Mouse (Mus musculus): ENCODE data around the gene Lrrc8c.

Gene Lrrc8c

DNA sequence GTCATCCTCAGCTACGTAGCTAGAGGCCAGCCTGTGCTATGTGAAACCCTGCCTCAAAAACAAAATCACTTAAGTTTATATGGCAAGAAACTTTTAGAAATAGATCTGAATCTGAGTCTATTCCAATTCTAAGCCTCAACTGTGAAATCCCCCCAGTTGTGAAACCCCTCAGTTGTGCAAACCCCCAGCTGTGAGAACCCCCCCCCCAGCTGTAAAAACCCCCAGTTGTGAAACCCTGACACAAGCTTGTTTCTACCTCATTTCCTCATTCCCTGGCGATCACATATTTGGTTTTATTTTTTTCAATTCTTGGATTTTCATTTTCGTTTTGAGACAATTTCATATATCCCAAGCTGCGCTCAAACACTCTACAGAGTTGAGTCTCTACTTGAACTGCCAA lies 39.3 kb downstream of the Lrrc8c start:
- DNase-seq: no peak

DNA sequence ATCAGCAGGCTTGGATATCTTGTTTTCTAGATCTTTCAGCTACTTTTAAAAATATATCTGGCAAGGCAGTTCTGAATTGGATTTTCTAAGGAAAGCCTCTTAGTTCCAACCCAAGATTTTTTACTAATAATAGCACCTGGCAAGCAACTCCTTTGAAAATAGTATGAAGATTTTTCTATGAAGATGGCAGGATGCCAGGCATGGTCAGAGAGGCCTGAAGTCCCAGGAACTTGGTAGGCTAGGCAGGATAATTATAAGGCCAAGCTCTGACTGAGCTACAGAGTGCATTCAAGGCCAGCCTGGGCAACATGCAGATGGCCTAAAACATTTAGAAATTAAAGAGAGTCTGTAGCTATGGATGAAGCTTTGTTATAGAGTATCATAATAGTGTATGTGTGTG lies 42.7 kb downstream of the Lrrc8c start:
- no peak for DNase-seq

GRCm38 (mm10) chr5:105564761-105565160 lies 45.6 kb downstream of the Lrrc8c start:
- DNase-seq: no peak

DNA sequence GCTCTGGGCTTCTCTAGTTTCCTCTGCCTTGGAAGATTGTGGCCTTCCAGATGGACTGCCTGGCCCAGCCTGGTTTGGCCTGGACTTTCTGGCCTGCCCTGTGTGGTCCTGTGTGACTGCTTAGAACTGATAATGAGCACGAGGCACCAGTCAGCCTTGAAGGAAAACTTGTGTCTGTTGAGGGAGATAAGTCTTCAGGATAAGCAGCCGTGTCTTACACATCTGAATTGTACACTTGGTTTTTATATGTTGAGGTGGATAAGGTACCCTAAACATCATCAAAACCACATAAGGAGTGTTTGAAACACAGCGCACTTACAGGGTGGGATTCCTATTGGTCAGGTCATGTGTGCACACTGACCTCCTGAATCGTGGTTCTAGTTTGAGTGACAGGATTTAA lies 46.6 kb downstream of the Lrrc8c start:
- no peak for DNase-seq

DNA sequence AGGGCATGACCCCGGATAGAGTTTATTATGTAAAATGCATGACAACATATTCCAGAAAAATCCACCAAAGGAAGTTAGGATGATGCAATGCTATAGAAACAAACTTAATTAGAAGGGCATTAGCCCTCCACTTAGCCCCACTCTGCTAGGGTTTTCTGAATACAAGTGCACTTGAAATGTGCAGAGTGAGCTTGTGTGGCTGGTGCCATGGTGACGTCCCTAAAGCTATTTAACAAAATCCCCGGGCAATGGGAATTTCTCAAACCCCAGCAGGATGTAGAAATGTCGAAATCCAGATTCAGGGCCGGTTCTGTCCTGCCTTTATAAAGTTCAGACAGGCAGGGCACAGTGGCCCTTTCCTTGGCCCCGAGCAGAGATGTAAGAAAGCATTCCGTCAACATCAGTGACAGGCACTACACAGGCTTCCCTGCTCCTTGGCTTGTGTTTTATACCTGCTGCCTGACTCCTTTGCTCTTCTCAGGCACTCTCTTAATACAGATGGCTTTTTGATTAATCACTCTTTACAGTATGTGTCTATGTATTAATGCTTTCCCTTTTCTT lies 47.7 kb downstream of the Lrrc8c start:
- no peak for DNase-seq

DNA sequence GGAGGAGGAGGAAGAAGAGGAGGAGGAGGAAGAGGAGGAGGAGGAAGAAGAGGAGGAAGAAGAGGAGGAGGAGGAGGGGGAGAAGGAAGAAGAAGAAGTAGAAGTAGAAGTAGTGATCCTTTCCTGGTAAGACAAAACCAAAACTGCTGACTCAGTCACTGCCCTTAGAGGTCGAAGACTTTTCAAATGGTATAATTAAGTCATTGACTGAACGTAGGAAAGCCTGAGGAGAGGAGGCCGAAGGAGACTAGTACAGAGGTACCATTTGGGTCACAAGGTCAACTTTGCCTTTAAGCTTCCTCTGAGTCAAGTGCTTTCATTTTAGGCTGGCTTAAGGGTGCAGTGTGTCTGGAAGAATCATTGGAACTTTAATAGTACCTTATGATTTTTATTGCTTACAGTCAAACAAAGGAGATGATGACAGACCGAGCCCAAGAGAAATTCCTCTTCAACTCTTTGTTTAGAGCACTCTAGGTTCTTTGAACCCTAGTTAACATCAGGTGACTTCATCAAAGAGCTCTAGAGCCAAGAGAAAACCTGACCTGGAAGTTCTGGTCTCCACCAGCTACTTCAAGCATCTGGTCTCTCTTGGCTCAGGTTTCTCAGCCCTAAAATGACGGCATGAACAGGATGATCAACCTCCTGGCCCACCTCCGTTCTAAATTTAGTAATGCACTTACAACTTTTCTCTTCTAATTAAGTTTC lies 49.0 kb downstream of the Lrrc8c start:
- no peak for DNase-seq

GRCm38 (mm10) chr5:105569168-105569567 lies 50.0 kb downstream of the Lrrc8c start:
- no peak for DNase-seq

DNA sequence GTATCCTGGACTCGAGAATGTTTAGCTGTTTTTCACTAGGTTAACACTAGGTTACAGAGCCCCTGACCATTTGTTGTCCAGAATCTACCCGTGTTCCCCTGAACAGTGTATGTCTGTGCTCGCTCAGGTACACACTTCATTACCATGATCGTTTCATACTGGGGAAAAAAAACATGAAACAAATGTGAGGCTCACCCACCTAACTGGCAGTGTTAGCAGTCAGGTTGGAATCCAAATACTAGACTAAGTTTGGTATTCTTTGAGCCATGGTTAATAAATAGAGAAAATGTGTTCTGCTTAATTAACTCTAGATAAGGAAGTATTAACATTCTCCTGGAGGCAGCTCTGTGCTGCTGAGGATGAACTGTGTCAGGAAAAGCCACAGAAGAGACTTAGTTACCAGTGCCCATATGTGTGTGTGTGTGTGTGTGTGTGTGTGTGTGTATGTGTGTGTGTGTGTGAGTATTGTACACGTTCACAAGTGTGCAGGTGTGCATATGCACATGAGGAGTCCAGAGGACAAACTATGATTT lies 53.0 kb downstream of the Lrrc8c start:
- no peak for DNase-seq

DNA sequence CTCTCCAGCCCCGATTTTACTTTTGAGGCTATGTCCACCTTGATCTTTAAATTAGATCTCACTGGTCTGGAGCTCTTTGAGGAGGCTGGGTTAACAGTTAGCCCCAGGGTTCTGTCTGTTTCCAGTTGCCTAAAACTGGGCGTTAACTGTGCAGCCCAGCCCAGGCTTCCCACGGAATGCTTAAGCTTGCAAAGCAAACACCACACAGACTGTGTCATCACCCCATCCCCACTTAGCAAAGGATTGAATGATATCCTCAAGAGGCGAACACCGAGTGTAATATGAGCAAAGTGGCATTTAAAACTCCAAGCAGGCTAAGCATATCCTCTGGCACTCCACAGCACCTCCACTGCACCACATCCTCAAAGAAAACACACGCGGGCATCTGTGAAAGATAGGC lies 53.7 kb downstream of the Lrrc8c start:
- no peak for DNase-seq

DNA sequence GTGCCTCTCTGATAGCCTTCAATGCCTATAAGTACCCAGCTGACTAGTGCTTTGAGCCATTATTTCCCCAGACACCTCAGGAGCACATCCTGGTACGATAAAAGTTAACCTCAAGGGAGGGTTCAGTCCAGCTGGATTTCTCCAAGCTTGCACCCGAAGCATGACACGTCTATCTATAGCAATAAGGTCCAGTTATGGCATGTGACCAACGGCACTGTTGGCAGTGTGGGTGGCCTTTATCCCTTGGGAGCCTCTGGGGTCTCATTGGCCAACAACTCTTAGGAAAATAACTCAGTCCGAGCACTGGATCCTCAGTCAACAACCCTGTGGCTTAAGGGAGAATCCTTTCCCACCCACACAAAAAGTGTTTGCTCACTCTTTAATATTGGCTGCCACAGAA lies 55.6 kb downstream of the Lrrc8c start:
- DNase-seq: no peak

DNA sequence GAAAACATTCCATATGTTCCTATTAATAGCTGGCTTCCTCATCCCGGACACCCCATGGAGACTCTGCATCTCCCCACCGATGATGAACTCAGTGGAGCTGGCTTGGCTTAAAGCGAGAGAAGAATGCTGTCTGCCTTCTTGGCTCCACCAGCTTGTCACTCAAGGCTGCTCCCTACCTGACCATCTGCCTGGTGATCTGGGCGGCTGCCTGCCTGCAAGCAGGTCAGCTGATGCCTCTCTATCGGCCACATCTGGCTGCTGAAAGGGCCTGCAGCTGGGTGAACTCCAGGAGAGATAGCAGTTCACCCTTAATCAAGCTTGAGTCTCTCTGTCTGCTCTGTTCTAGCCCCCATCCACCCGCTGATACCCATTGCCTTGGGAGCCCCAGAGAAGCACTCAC lies 56.7 kb downstream of the Lrrc8c start:
- no peak for DNase-seq

- no peak for DNase-seq
Observed at GRCm38 (mm10) chr5:105580909-105581308, 61.7 kb downstream of the Lrrc8c start.

- DNase-seq: peak; percentile 24
Observed at GRCm38 (mm10) chr5:105585929-105586328, 66.7 kb downstream of the Lrrc8c start.

DNA sequence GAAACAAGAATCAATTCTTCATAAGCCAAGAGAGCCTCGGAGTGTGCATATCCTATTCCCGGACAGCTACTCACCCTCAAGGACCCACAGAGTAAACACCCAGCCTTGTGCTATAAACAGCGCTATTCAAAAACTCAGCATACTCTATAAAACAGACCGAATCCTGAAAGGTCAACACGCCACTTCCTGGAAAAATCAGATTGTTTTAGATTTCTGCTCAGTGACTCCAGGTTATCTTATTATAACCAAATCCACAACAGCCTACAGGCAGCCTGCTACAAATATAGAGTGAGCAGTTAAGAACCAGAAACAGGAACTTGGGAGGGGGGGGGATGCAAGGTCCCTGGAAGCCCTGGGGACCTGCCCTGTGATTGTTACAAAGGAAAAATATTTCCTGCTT lies 67.5 kb downstream of the Lrrc8c start:
- no peak for DNase-seq

DNA sequence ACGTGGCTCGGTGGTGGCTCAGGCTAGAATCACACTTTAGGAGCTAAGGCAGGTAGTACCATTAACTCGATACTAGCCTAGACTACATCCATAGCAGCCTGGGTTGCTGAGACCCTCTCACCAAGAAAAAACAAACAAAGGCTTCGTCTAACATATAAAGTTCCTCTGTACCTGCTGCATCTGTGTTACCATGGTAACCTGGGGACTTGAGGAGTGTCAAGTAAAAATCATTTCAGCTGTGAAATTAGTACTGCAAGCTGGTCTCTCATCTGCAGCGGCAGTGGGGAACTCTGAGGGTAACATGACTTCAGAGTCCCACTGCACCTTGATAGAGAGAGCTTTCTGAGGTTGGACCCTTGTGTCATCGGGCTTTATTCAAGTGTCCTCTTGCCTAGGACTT lies 68.3 kb downstream of the Lrrc8c start:
- no peak for DNase-seq

- DNase-seq: no peak
Observed at GRCm38 (mm10) chr5:105588683-105589082, 69.5 kb downstream of the Lrrc8c start.

GRCm38 (mm10) chr5:105589119-105589518 lies 69.9 kb downstream of the Lrrc8c start:
- no peak for DNase-seq

- DNase-seq: no peak
Observed at GRCm38 (mm10) chr5:105592396-105592795, 73.2 kb downstream of the Lrrc8c start.

GRCm38 (mm10) chr5:105593630-105594029 lies 74.4 kb downstream of the Lrrc8c start:
- DNase-seq: no peak

DNA sequence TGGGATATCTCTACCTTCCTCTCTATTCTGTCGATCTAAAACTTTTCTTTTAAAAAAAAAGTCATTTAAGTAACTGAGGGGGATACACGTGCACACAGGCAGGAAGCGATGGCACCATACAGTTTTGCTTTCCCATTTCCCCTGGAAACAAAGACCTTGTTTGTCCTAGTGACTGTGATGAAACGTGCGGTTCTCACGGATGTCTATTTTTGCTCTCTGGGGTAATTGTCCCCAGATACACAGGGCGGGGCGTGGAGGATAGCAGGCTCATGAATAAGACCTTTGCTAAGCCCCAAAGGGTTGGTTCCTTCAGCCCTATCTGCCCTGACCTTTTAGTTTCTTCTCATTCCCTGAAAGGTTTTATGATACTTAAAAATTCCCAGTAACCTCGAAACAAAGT lies 79.7 kb downstream of the Lrrc8c start:
- no peak for DNase-seq

DNA sequence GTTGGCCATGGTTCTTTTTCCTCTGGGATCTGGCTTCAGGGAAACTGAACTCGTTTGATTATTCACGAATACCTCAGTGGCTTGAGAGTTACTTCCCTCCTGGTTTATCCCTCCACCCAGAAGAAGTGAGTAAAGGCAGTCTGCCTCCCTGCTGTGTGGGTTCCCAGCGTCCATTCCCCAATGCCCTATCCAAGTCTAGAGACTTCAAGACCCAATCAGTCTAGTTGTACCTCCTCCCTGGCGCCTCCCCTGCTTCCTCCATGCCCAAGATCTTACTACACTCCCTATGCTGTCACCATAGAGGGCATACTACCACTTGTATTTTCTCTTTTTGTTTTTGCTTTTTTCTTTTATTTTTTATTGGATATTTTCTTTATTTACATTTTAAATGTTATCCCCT lies 80.1 kb downstream of the Lrrc8c start:
- no peak for DNase-seq

DNA sequence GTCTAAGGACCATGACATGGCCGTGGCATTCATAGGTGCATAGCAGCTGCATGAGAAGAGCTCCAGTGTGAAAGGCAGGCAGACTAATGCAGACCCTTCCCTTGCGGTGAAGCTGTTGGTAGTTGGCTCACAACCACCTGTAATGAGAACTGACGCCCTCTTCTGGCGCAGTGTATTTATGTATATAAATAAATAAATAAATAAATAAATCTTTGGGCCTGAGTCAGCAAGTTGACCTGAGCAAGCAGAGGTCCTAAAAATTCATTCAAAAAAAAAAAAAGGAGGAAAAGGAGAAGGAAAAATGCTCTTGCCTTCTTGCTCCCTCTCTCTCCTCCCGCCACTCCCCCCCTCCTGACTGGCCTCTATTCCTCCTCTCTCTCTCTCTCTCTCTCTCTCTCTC lies 81.8 kb downstream of the Lrrc8c start:
- no peak for DNase-seq

- DNase-seq: no peak
Observed at GRCm38 (mm10) chr5:105602585-105602984, 83.4 kb downstream of the Lrrc8c start.

DNA sequence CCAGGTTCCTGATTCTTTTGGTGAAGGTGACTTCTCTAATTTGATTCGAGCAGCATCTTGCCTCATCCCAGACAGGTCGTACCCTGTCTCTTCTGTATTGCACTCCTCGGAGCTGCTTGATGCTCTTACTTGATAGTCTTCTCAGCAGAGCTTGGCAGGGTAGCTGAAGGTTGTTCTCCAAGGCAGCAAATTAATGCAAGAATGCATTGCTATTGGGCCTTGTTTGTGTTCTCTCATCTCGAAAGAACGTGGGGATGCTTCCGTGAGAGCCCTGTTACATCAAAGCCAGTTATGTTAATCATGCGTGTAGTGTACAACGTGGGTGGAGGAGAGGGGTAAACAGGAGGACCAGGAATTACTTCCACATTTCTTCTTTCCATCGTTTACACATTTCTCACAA lies 86.5 kb downstream of the Lrrc8c start:
- peak; percentile 50 for DNase-seq

DNA sequence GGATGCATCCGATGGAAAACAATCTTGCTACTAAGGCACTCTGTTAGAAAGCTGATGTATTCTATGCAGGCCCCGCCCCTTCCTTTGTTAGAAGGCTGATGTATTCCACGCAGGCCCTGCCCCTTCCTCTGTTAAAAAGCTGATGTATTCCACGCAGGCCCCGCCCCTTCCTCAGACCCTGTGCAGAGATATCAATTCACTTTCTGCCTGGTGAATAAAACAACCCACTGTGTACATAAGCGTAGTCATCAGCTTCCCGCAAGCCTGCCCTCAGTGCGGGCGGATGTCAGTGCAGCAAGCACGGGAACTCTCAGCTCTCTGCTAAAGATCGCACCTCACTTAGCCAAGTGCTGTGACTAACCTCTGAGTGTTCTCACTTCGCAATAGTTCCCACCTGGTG lies 90.5 kb downstream of the Lrrc8c start:
- DNase-seq: no peak

Measured in retina, postnatal 1 day (tissue).